Mouse (Mus musculus) lung, embryonic 15.5 days (tissue): ENCODE results near the gene Cnot1. TPM values are rescaled to one million over a fixed set of nuclear protein-coding genes. Genes with fewer than 3 reads are reported as not detected.

Experiments
- ATAC-seq: fragments of 200-750 bp; cut with Nextera tagmentation; 2 replicates; pipeline ENCODE4 v1.8.0; 2017; ENCODE audit warnings: moderate number of reproducible peaks, borderline replicate concordance; ENCODE audit not compliant: low FRiP score, low TSS enrichment; ENCODE audit errors: extremely low read depth
- H3K27ac ChIP-seq: fragments of 300-500 bp; sonication (generic); 2 replicates; pipeline ENCODE4 v1.5.1; 2015; ENCODE audit warnings: moderate library complexity, mild to moderate bottlenecking, inconsistent platforms
- H3K27me3 ChIP-seq: fragments of 300-500 bp; sonication (generic); 2 replicates; pipeline ENCODE4 v1.6.1; 2015; ENCODE audit warnings: inconsistent platforms
- H3K36me3 ChIP-seq: fragments of 300-500 bp; sonication (generic); 2 replicates; pipeline ENCODE4 v1.6.1; 2015; ENCODE audit warnings: inconsistent platforms
- H3K4me1 ChIP-seq: fragments of 300-500 bp; sonication (generic); 2 replicates; pipeline ENCODE4 v1.6.1; 2015; ENCODE audit warnings: inconsistent platforms
- H3K4me2 ChIP-seq: fragments of 300-500 bp; sonication (generic); 2 replicates; pipeline ENCODE4 v1.6.1; 2015; ENCODE audit warnings: inconsistent platforms, mild to moderate bottlenecking, moderate library complexity
- H3K4me3 ChIP-seq: fragments of 300-500 bp; sonication (generic); 2 replicates; pipeline ENCODE4 v1.5.1; 2015; ENCODE audit warnings: mild to moderate bottlenecking, inconsistent platforms
- H3K9ac ChIP-seq: fragments of 300-500 bp; sonication (generic); 2 replicates; pipeline ENCODE4 v1.6.1; 2015; ENCODE audit warnings: inconsistent platforms
- H3K9me3 ChIP-seq: fragments of 300-500 bp; sonication (generic); 2 replicates; pipeline ENCODE4 v1.6.1; 2016; ENCODE audit warnings: inconsistent platforms
- WGBS: fragments of 180-500 bp; shearing (Covaris S2); methylation state at CpG from one replicate; pipeline ENCODE4 v1.1.7; 2015; 5-methylcytosine and 5-hydroxymethylcytosine counted together
- polyA plus RNA-seq: library from polyadenylated mRNA; unstranded; fragments of >200 nt; fragmentation: Nextera tagmentation; extraction: Ambion mirVana; gene quantifications from 2 replicates; pipeline ENCODE4 v1.2.1, GENCODE M21; 2015

The Cnot1 gene
- polyA plus RNA-seq, 1 experiment from 2014 or later: 64.1 TPM

DNA sequence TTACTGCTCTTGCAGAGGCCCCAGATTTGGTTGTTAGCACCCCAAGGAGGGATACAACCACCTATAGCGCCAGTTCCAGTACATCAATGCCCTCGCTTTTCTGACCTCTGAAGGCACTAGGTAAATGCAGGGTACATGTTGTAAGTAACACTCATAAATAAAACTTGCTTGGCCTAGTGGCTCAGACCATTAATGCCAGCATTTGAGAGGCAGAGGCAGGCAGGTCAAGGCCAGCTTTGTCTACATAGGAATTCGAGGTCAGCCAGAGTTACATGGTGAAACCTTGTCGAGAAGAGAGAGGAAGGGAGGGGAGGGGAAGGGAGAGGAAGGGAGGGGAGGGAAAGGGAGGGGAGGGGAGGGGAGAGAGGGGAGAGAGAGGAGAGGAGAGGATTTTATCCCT, 21.7 kb downstream of the Cnot1 start:
- no peak for ATAC-seq
- H3K27ac ChIP-seq: no peak overlapping the region
- H3K4me3 ChIP-seq: no peak overlapping the region
- WGBS: 89% methylated on average over 3 of the region's 4 CpGs
- H3K36me3 ChIP-seq: peaks cover 66% of the 10 kb centered on the region
- no peak overlapping the region for H3K9ac ChIP-seq
- H3K9me3 ChIP-seq: no peaks in the 10 kb centered on the region
- no peak overlapping the region for H3K4me2 ChIP-seq
- H3K27me3 ChIP-seq: no peaks in the 10 kb centered on the region
- no peaks in the 10 kb centered on the region for H3K4me1 ChIP-seq

DNA sequence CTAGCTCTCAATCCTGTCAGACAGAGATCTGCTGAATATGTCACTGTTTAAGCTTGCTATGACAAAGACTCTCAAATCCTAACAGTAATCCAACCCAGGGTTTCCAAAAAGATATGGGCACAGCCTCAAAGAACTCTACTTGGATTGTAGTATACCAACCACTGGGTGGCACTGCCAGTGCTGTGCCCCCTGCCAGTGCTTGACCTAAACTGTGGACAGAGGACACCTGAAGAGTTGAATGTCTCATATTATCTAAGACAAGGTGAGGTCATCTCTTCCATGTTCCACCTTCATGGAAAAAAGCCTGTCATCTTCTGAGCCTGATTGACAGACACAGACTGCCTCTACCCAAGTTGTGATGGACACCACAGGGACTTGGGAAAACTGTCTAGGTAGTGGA, 24.6 kb downstream of the Cnot1 start:
- no peak overlapping the region for H3K9ac ChIP-seq
- ATAC-seq: no peak
- H3K27ac ChIP-seq: no peak overlapping the region
- no peaks in the 10 kb centered on the region for H3K4me1 ChIP-seq
- no peaks in the 10 kb centered on the region for H3K9me3 ChIP-seq
- H3K4me2 ChIP-seq: no peak overlapping the region
- H3K27me3 ChIP-seq: no peaks in the 10 kb centered on the region
- peaks cover 69% of the 10 kb centered on the region for H3K36me3 ChIP-seq
- H3K4me3 ChIP-seq: no peak overlapping the region

DNA sequence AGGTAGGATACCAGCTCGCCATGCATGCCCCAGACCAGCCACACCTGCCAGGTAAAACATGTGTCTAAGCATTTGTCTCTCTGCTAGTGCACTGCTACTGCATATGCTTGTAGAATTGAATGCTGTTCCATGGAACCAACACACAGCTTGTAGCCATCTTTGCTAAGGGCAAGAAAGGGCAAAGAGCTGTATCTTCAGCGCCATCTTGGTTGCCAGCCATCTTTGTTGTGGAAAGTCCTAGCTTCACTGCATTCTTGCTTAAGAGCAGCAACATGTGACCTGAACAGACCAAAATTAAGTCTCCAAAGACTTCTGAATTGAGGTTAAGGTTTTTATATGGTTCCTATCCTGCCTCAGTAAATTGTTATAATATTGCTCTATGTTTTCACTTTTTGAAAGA, 25.5 kb downstream of the Cnot1 start:
- H3K4me1 ChIP-seq: no peaks in the 10 kb centered on the region
- no peaks in the 10 kb centered on the region for H3K9me3 ChIP-seq
- peaks cover 64% of the 10 kb centered on the region for H3K36me3 ChIP-seq
- no peak overlapping the region for H3K4me3 ChIP-seq
- no peak overlapping the region for H3K4me2 ChIP-seq
- no peak overlapping the region for H3K9ac ChIP-seq
- WGBS: 96% methylated on average over 2 of the region's 2 CpGs
- H3K27ac ChIP-seq: no peak overlapping the region
- H3K27me3 ChIP-seq: no peaks in the 10 kb centered on the region
- no peak for ATAC-seq

DNA sequence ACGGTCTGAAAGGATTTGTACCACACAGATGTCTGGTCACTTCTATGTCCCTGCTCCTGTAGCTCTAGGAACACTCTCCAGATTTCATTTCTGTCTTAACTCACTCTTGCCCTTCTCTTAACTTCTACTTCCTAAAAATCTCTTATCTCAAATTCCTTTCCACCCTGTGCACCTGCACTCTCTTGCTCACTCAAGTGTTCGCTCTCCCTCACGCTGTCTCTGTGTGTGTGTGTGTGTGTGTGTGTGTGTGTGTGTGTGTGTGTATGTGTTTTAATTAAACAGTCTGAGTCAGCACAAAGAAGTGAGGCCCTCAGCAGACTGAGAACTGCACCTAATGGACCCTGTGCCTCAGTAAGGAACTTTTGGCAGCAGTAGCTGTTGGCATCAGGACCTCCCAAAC, 26.2 kb downstream of the Cnot1 start:
- ATAC-seq: no peak
- H3K4me1 ChIP-seq: no peaks in the 10 kb centered on the region

DNA sequence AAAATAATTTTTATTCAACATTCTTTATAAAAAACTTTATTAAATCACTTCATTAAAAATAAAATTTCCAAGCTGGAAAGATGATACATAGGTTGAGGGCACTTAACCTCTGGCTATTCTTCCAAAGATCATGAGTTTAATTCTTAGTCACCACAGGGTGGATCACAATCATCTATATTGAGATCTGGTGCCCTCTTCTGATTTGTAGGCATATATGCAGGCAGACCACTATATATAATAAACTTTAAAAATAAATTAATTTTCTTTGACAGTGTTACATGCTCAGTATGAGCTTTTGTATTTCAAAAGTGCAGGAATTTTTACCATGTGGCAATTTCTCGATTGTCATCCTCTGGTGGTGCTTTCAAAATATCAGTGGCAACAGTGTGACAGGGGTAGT, 43.1 kb downstream of the Cnot1 start:
- no peaks in the 10 kb centered on the region for H3K27me3 ChIP-seq
- no peak overlapping the region for H3K9ac ChIP-seq
- H3K4me2 ChIP-seq: no peak overlapping the region
- peaks cover 85% of the 10 kb centered on the region for H3K36me3 ChIP-seq
- no peaks in the 10 kb centered on the region for H3K4me1 ChIP-seq
- H3K9me3 ChIP-seq: no peaks in the 10 kb centered on the region
- H3K27ac ChIP-seq: no peak overlapping the region
- 91% methylated on average over 1 of the region's 1 CpGs for WGBS
- ATAC-seq: no peak
- no peak overlapping the region for H3K4me3 ChIP-seq

More for the DNA sequence above, 26.2 kb downstream of the Cnot1 start:
- H3K27ac ChIP-seq: no peak overlapping the region
- no peak overlapping the region for H3K4me2 ChIP-seq
- H3K9me3 ChIP-seq: no peaks in the 10 kb centered on the region
- WGBS: 82% methylated on average over 3 of the region's 3 CpGs
- no peak overlapping the region for H3K9ac ChIP-seq
- peaks cover 57% of the 10 kb centered on the region for H3K36me3 ChIP-seq
- H3K4me3 ChIP-seq: no peak overlapping the region
- H3K27me3 ChIP-seq: no peaks in the 10 kb centered on the region

DNA sequence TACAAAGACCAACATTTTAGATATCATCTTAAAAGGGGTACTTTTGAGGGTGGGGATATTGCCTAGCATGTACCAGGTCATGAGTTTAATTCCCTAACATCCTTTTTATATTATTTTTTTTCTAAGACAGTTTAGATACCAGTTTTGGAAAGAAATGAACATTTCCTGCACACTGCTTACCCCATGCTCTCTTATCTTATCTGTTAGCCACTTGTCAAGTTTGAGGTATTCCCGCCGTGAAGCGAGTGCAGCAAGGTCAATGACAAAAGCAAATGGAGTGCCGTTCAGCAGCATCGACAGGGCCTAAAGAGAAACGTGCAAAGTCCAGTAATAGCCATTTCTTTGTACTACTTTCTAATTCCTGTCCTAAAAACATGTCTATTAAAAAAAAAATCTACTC, 46.9 kb downstream of the Cnot1 start:
- H3K4me3 ChIP-seq: no peak overlapping the region
- no peaks in the 10 kb centered on the region for H3K9me3 ChIP-seq
- no peak overlapping the region for H3K4me2 ChIP-seq
- H3K36me3 ChIP-seq: peaks cover 78% of the 10 kb centered on the region
- no peak overlapping the region for H3K9ac ChIP-seq
- WGBS: 36% methylated on average over 6 of the region's 6 CpGs
- ATAC-seq: no peak
- no peak overlapping the region for H3K27ac ChIP-seq
- H3K27me3 ChIP-seq: no peaks in the 10 kb centered on the region
- H3K4me1 ChIP-seq: no peaks in the 10 kb centered on the region

DNA sequence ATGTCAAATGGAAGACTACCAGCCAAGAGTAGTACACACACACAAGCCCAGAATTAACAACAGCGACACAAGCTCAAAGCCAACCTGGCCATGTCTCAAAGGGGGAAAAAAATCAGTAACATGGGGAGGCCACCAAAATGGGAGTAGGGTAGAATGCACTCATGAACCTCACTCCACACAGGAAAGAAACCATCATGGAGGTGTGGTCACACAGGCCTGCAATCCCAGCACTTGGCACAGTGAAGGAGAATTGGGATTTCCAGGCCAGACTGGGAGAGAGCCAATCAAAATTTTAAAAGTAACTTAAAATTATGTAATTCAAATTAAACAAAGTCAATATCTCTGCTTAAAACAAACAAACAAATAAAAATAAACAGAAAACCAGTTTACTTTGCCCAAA, 55.3 kb downstream of the Cnot1 start:
- 89% methylated on average over 1 of the region's 1 CpGs for WGBS

DNA sequence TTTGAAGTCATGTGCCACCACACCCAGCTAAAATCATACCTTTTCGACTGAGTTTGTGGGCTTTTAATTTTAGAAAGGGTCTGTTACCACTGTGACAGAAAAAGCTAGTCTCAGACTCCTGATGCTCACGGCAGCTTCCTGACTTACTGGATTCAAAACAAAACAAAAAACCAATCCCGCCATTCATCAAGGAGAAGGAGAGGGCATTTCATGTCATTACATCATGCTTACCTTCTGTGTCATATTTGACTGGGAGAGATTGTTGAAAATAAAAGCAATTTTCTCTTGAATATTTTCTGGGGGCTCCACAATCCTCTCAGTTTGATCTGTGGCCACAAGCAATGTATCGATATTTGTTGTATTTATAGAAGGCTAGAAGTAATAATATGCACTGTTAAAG, 59.2 kb downstream of the Cnot1 start:
- Histone ChIP-seq H3K9me3 (no peaks in the 10 kb centered on the region), H3K4me2 (no peak overlapping the region), H3K27ac (no peak overlapping the region), H3K9ac (no peak overlapping the region), H3K27me3 (no peaks in the 10 kb centered on the region), H3K4me1 (no peaks in the 10 kb centered on the region), H3K36me3 (peaks cover 91% of the 10 kb centered on the region), H3K4me3 (no peak overlapping the region)
- 87% methylated on average over 4 of the region's 4 CpGs for WGBS
- no peak for ATAC-seq

More for the DNA sequence above, 55.3 kb downstream of the Cnot1 start:
- no peak overlapping the region for H3K4me3 ChIP-seq
- ATAC-seq: no peak
- no peak overlapping the region for H3K9ac ChIP-seq
- no peaks in the 10 kb centered on the region for H3K9me3 ChIP-seq
- no peak overlapping the region for H3K4me2 ChIP-seq
- H3K4me1 ChIP-seq: no peaks in the 10 kb centered on the region
- H3K27ac ChIP-seq: no peak overlapping the region
- no peaks in the 10 kb centered on the region for H3K27me3 ChIP-seq
- peaks cover 81% of the 10 kb centered on the region for H3K36me3 ChIP-seq

DNA sequence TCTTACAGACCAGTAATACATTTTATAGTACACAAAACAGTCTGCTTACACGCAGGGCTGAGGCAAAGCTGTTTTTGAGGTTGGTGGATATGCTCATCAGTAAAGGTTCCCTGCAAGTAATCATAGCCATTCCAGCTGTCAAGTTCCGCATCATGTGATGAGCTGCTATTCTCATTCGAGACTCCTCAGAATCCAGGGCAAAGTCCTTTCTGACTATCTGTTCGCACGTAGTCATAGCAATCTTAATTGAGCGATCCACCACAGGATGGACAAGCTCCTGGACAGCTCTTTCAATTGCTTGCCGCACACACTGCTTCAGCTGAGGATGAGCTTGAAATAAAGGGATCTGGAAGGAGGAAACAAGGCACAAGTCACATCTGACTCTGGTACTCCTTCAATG, 65.5 kb downstream of the Cnot1 start:
- no peak overlapping the region for H3K27ac ChIP-seq
- no peaks in the 10 kb centered on the region for H3K27me3 ChIP-seq
- no peak overlapping the region for H3K4me3 ChIP-seq
- no peak overlapping the region for H3K9ac ChIP-seq
- 88% methylated on average over 7 of the region's 7 CpGs for WGBS
- no peak for ATAC-seq
- H3K4me1 ChIP-seq: no peaks in the 10 kb centered on the region
- peaks cover 89% of the 10 kb centered on the region for H3K36me3 ChIP-seq
- no peaks in the 10 kb centered on the region for H3K9me3 ChIP-seq
- H3K4me2 ChIP-seq: no peak overlapping the region

DNA sequence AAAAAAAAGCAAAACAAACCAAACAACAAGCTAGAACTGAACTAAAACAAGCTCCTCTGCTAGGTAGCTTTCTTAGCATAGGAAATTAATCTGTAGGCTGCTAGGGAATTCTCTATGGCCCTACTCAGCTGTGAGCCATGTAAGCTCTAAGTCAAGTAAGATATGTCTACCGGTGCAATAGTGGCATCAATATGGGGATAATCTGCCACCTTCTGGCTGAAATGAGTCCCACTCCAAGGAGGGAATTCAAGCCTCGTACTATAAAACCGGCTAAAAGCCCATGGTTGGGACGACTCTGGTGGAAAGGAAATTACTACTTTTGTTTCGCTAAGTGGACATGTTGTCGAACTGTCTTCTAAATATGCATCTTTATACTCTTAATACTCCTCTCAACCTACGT, 68.7 kb downstream of the Cnot1 start:
- 77% methylated on average over 7 of the region's 7 CpGs for WGBS
- H3K4me2 ChIP-seq: no peak overlapping the region
- H3K27ac ChIP-seq: no peak overlapping the region
- H3K9me3 ChIP-seq: no peaks in the 10 kb centered on the region
- no peak for ATAC-seq
- no peaks in the 10 kb centered on the region for H3K27me3 ChIP-seq
- no peaks in the 10 kb centered on the region for H3K4me1 ChIP-seq
- H3K4me3 ChIP-seq: no peak overlapping the region
- no peak overlapping the region for H3K9ac ChIP-seq
- H3K36me3 ChIP-seq: peaks cover 86% of the 10 kb centered on the region

DNA sequence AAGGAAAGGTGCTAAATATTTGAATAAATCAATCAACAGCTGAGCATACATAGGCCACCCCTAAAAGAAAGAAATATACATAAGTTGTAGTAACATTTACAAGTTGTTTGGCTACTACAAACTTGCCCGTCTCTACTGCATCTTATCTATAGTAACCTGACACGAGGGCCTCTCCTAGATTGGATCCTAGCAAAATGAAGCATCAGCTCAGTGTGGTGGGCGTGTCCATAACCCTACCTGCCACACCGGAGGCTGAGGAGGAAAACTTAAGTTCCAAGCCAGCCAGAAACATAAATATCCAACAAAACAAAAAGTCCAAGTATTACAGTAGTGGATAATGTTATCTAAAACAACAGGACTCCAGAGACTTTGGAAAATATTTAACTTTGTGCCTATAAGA, 79.6 kb downstream of the Cnot1 start:
- WGBS: 69% methylated on average over 4 of the region's 4 CpGs
- H3K4me3 ChIP-seq: no peak overlapping the region
- no peak overlapping the region for H3K27ac ChIP-seq
- no peak overlapping the region for H3K9ac ChIP-seq
- ATAC-seq: no peak
- H3K4me1 ChIP-seq: no peaks in the 10 kb centered on the region
- no peak overlapping the region for H3K4me2 ChIP-seq
- H3K36me3 ChIP-seq: peaks cover 86% of the 10 kb centered on the region
- no peaks in the 10 kb centered on the region for H3K9me3 ChIP-seq
- H3K27me3 ChIP-seq: no peaks in the 10 kb centered on the region

DNA sequence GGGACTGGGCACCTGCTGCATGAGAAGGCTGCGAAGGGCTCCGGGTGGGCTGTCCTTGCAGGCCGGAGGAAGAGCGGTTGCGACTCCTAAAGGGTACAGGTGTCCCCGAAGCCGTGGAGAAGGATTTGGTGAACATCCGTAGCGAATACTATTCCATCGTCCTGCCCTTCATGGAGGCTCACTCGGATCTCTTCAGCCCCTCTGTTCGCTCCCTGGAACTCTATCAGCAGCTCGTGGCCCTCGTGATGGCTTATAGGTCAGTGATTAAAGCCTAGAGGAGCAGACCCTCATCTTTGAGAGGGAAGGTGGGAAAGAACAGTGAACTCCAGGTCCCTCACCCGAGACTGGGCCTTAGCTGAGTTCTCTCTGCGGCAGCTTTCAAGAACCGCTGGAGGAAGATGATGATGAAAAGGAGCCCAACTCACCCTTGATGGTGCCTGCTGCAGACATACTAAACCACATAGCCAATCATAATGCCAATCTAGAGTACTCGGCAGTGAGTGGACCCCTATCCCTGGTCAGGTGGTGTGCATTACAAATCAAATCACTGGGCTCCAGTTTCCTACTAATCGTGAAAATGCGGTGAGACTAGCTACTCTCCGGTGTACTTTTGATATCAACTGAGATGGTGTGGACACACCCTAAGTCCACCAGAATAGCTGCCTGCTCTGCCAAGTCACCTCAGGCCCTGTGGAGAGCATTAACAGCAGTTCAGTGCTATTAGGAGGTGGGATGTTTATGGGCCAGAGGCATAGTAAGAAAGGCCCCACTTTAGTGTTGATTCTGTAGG, 90.5 kb downstream of the Cnot1 start:
- H3K27ac ChIP-seq: peak overlapping the region; percentile 59

More for the DNA sequence above, 90.5 kb downstream of the Cnot1 start:
- Histone ChIP-seq H3K9me3 (no peaks in the 10 kb centered on the region), H3K4me2 (peak overlapping the region; percentile 90), H3K4me1 (peaks cover 10% of the 10 kb centered on the region), H3K9ac (peak overlapping the region; percentile 78), H3K4me3 (peak overlapping the region; percentile 76), H3K27me3 (no peaks in the 10 kb centered on the region), H3K36me3 (peaks cover 46% of the 10 kb centered on the region)
- WGBS: 19% methylated on average over 21 of the region's 21 CpGs
- ATAC-seq: no peak
